ENCODE assay signal across 8 mouse cellular contexts in genomic region chr2:26507961-26508391, GRCm38 (mm10). TPM values are rescaled to one million over a fixed set of nuclear protein-coding genes. Genes with fewer than 3 reads are reported as not detected.
DNase-seq lines count a peak whose midpoint lies in the region; ATAC-seq lines count a peak whose summit lies in the region.

No protein-coding gene starts in this region.

- H3K27ac ChIP-seq in liver, embryonic 11.5 days (ENCODE audit: low read depth, low read length) = no peak overlapping the region
- H3K27ac ChIP-seq in neural tube, embryonic 12.5 days = 0 out of 2 replicates have a peak overlapping the region, but pooled peaks have one; percentile 32

- no peaks in the 10 kb centered on the region for H3K9me3 ChIP-seq in liver, embryonic 11.5 days (ENCODE audit: control insufficient read depth, low read length)
- no peaks in the 10 kb centered on the region for H3K9me3 ChIP-seq in neural tube, embryonic 12.5 days

- peak; percentile 32 for DNase-seq in liver
- DNase-seq in liver, embryonic 11.5 days (ENCODE audit: low spot score) = no peak
- DNase-seq in embryo, embryonic 9.5 days (ENCODE audit: extremely low spot score) = peak; percentile 58
- peak; percentile 9 for DNase-seq in induced T-regulatory cell, adult 2 months (ENCODE audit: low read depth)
- DNase-seq in ovary, postnatal 36 days (ENCODE audit: low spot score) = no peak
- DNase-seq in adrenal gland, adult 2 months = no peak
- DNase-seq in gastrocnemius, postnatal 4 days (ENCODE audit: low spot score in 2 of 2) = no peak

- no peaks in the 10 kb centered on the region for H3K36me3 ChIP-seq in liver, embryonic 11.5 days (ENCODE audit: control insufficient read depth, insufficient read depth, low read length)
- no peaks in the 10 kb centered on the region for H3K36me3 ChIP-seq in neural tube, embryonic 12.5 days

- H3K4me2 ChIP-seq in liver, embryonic 11.5 days = no peak overlapping the region
- H3K4me2 ChIP-seq in neural tube, embryonic 12.5 days (replicated peaks) = no peak overlapping the region

- no peak overlapping the region for H3K4me3 ChIP-seq in liver, embryonic 11.5 days (ENCODE audit: low read depth, low read length)
- no peak overlapping the region for H3K4me3 ChIP-seq in neural tube, embryonic 12.5 days

- H3K4me1 ChIP-seq in liver, embryonic 11.5 days (replicated peaks; ENCODE audit: control insufficient read depth, insufficient read depth, low read length) = peaks cover 17% of the 10 kb centered on the region
- H3K4me1 ChIP-seq in neural tube, embryonic 12.5 days = peaks cover 49% of the 10 kb centered on the region

- no peak for ATAC-seq in liver, embryonic 11.5 days (replicated peaks; ENCODE audit: low FRiP score)
- no peak for ATAC-seq in neural tube, embryonic 12.5 days (ENCODE audit: low FRiP score, low read depth)

- WGBS in liver, embryonic 11.5 days = 26% methylated on average over 6 of the region's 6 CpGs
- 21% methylated on average over 6 of the region's 6 CpGs for WGBS in neural tube, embryonic 12.5 days

- no peak overlapping the region for H3K9ac ChIP-seq in liver, embryonic 11.5 days (ENCODE audit: low read depth, low read length)
- no peak overlapping the region for H3K9ac ChIP-seq in neural tube, embryonic 12.5 days

- H3K27me3 ChIP-seq in liver, embryonic 11.5 days (replicated peaks; ENCODE audit: control insufficient read depth, insufficient read depth, low read length) = peaks cover 17% of the 10 kb centered on the region
- 0 out of 2 replicates have a peak, but pooled peaks cover 12% of the 10 kb centered on the region for H3K27me3 ChIP-seq in neural tube, embryonic 12.5 days (replicated peaks)

RNA-seq across cellular contexts. Expression of gene Notch1, which starts 8.5 kb away (rescaled TPM):
- polyA plus RNA-seq in liver, embryonic 11.5 days (2014; fragmentation: Nextera tagmentation; extraction: Ambion mirVana) = 7.1 and 10.5 TPM in 2 replicates
- polyA plus RNA-seq in neural tube, embryonic 12.5 days (2016; fragmentation: Nextera tagmentation; extraction: Ambion mirVana) = 44.7 and 48.2 TPM in 2 replicates
- 10 to 100 TPM; 17.6 to 21.1 TPM for total RNA-seq in adrenal gland, adult 2 months (2021)
- 37.1 and 49.2 TPM in 2 replicates for polyA plus RNA-seq in adrenal gland, adult 2 months (2012; rRNA removed)
- total RNA-seq in gastrocnemius, postnatal 4 days (2021) = 10 to 100 TPM; 48.4 to 52.9 TPM

Comparison
In these comparisons a context has a peak if more than half of its experiments do, and no peak if none do; other contexts are left out.
1. DNase-seq: peak in liver (single experiment), embryo, embryonic 9.5 days (single experiment) and induced T-regulatory cell, adult 2 months (single experiment); none in liver, embryonic 11.5 days (single experiment), ovary, postnatal 36 days (single experiment), adrenal gland, adult 2 months (single experiment) and gastrocnemius, postnatal 4 days (0 of 2).